Mouse (Mus musculus): ENCODE results near the gene Fcrl5. TPM values are rescaled to one million over a fixed set of nuclear protein-coding genes. Genes with fewer than 3 reads are reported as not detected.
A peak's percentile ranks its signal among the peaks of the same experiment; 100 is the strongest.

Gene Fcrl5
- total and polyA plus RNA-seq, 3 experiments, result 0.11 TPM; not detected in 2

- DNase-seq (ENCODE audit: low spot score) (no peak), ATAC-seq (ENCODE audit: extremely low read depth, insufficient number of reproducible peaks, low FRiP score, poor library complexity, severe bottlenecking) (no peak)
- TF ChIP-seq TAL1 (conservative IDR thresholded peaks at IDR 0.05; ENCODE audit: low read depth, low read length), result no peak
- TF ChIP-seq GATA1 (IDR thresholded peaks at IDR 0.05; ENCODE audit: borderline replicate concordance, low read length), result no peak
These were observed 52.3 kb downstream of the Fcrl5 start for GRCm38 (mm10) chr3:87487911-87488310.

GRCm38 (mm10) chr3:87498266-87498665 lies 62.7 kb downstream of the Fcrl5 start:
- no peak for DNase-seq (ENCODE audit: low spot score)
- no peak overlapping the region for H3K4me3 ChIP-seq (ENCODE audit: low read depth, low read length)
- no peaks in the 10 kb centered on the region for H3K4me1 ChIP-seq (ENCODE audit: insufficient read depth, low read depth, low read length)
- H3K9me3 ChIP-seq (replicated peaks), result no peaks in the 10 kb centered on the region
- no peak for ATAC-seq (ENCODE audit: extremely low read depth, insufficient number of reproducible peaks, low FRiP score, poor library complexity, severe bottlenecking)
- peaks cover 23% of the 10 kb centered on the region for H3K27me3 ChIP-seq (ENCODE audit: insufficient read depth, low read length)
- no peak for TF ChIP-seq GATA2 (IDR thresholded peaks at IDR 0.05; ENCODE audit: borderline replicate concordance, low read depth, low read length)
- TF ChIP-seq GATA1 (IDR thresholded peaks at IDR 0.05; ENCODE audit: borderline replicate concordance, low read length), result no peak
- no peak for TF ChIP-seq POLR2AphosphoS5 (IDR thresholded peaks at IDR 0.05; ENCODE audit: insufficient replicate concordance, low read depth, low read length)
- no peak for TF ChIP-seq TAL1 (conservative IDR thresholded peaks at IDR 0.05; ENCODE audit: low read depth, low read length)
- no peak for TF ChIP-seq CTCF (IDR thresholded peaks at IDR 0.05; ENCODE audit: low read depth, low read length)
- no peaks in the 10 kb centered on the region for H3K36me3 ChIP-seq (replicated peaks)

More at GRCm38 (mm10) chr3:87487911-87488310, 52.3 kb downstream of the Fcrl5 start:
- H3K4me3 ChIP-seq (ENCODE audit: low read depth, low read length), result no peak overlapping the region
- no peaks in the 10 kb centered on the region for H3K4me1 ChIP-seq (ENCODE audit: insufficient read depth, low read depth, low read length)
- no peaks in the 10 kb centered on the region for H3K36me3 ChIP-seq (replicated peaks)
- H3K27me3 ChIP-seq (ENCODE audit: insufficient read depth, low read length), result no peaks in the 10 kb centered on the region; the same call in 1 of the 2 replicates
- H3K9me3 ChIP-seq (replicated peaks), result no peaks in the 10 kb centered on the region

GRCm38 (mm10) chr3:87499072-87499471 lies 63.5 kb downstream of the Fcrl5 start:
- Histone ChIP-seq H3K36me3 (replicated peaks) (no peaks in the 10 kb centered on the region), H3K9me3 (replicated peaks) (no peaks in the 10 kb centered on the region), H3K27me3 (ENCODE audit: insufficient read depth, low read length) (peaks cover 29% of the 10 kb centered on the region), H3K4me3 (ENCODE audit: low read depth, low read length) (no peak overlapping the region), H3K4me1 (ENCODE audit: insufficient read depth, low read depth, low read length) (no peaks in the 10 kb centered on the region)
- ATAC-seq (ENCODE audit: extremely low read depth, insufficient number of reproducible peaks, low FRiP score, poor library complexity, severe bottlenecking) (no peak), DNase-seq (ENCODE audit: low spot score) (peak; percentile 29)
- TF ChIP-seq CTCF (IDR thresholded peaks at IDR 0.05; ENCODE audit: low read depth, low read length), result peak; percentile 73
- TF ChIP-seq TAL1 (conservative IDR thresholded peaks at IDR 0.05; ENCODE audit: low read depth, low read length), result no peak

- H3K36me3 ChIP-seq (replicated peaks), result no peaks in the 10 kb centered on the region
- H3K9me3 ChIP-seq (replicated peaks), result no peaks in the 10 kb centered on the region
- no peak for TF ChIP-seq GATA2 (IDR thresholded peaks at IDR 0.05; ENCODE audit: borderline replicate concordance, low read depth, low read length)
- TF ChIP-seq POLR2AphosphoS5 (IDR thresholded peaks at IDR 0.05; ENCODE audit: insufficient replicate concordance, low read depth, low read length), result no peak
- no peak for TF ChIP-seq CTCF (IDR thresholded peaks at IDR 0.05; ENCODE audit: low read depth, low read length)
- no peak for TF ChIP-seq TAL1 (conservative IDR thresholded peaks at IDR 0.05; ENCODE audit: low read depth, low read length)
- TF ChIP-seq GATA1 (IDR thresholded peaks at IDR 0.05; ENCODE audit: borderline replicate concordance, low read length), result no peak
- H3K4me3 ChIP-seq (ENCODE audit: low read depth, low read length), result no peak overlapping the region
- H3K4me1 ChIP-seq (ENCODE audit: insufficient read depth, low read depth, low read length), result no peaks in the 10 kb centered on the region
- H3K27me3 ChIP-seq (ENCODE audit: insufficient read depth, low read length), result peaks cover 35% of the 10 kb centered on the region
- ATAC-seq (ENCODE audit: extremely low read depth, insufficient number of reproducible peaks, low FRiP score, poor library complexity, severe bottlenecking), result no peak
- DNase-seq (ENCODE audit: low spot score), result no peak
These were observed 64.8 kb downstream of the Fcrl5 start for GRCm38 (mm10) chr3:87500088-87501055.

GRCm38 (mm10) chr3:87501151-87501550 lies 65.6 kb downstream of the Fcrl5 start:
- TF ChIP-seq CTCF (IDR thresholded peaks at IDR 0.05; ENCODE audit: low read depth, low read length) (no peak), TAL1 (conservative IDR thresholded peaks at IDR 0.05; ENCODE audit: low read depth, low read length) (no peak), GATA1 (IDR thresholded peaks at IDR 0.05; ENCODE audit: borderline replicate concordance, low read length) (no peak), GATA2 (IDR thresholded peaks at IDR 0.05; ENCODE audit: borderline replicate concordance, low read depth, low read length) (no peak), POLR2AphosphoS5 (IDR thresholded peaks at IDR 0.05; ENCODE audit: insufficient replicate concordance, low read depth, low read length) (no peak)
- Histone ChIP-seq H3K9me3 (replicated peaks) (no peaks in the 10 kb centered on the region), H3K4me1 (ENCODE audit: insufficient read depth, low read depth, low read length) (no peaks in the 10 kb centered on the region), H3K27me3 (ENCODE audit: insufficient read depth, low read length) (peaks cover 40% of the 10 kb centered on the region), H3K36me3 (replicated peaks) (no peaks in the 10 kb centered on the region), H3K4me3 (ENCODE audit: low read depth, low read length) (no peak overlapping the region)
- DNase-seq (ENCODE audit: low spot score) (no peak), ATAC-seq (ENCODE audit: extremely low read depth, insufficient number of reproducible peaks, low FRiP score, poor library complexity, severe bottlenecking) (no peak)

GRCm38 (mm10) chr3:87502771-87503170 lies 67.2 kb downstream of the Fcrl5 start:
- no peak for TF ChIP-seq CTCF (IDR thresholded peaks at IDR 0.05; ENCODE audit: low read depth, low read length)
- TF ChIP-seq POLR2AphosphoS5 (IDR thresholded peaks at IDR 0.05; ENCODE audit: insufficient replicate concordance, low read depth, low read length), result no peak
- no peak for TF ChIP-seq TAL1 (conservative IDR thresholded peaks at IDR 0.05; ENCODE audit: low read depth, low read length)
- TF ChIP-seq GATA2 (IDR thresholded peaks at IDR 0.05; ENCODE audit: borderline replicate concordance, low read depth, low read length), result no peak
- no peak for TF ChIP-seq GATA1 (IDR thresholded peaks at IDR 0.05; ENCODE audit: borderline replicate concordance, low read length)
- no peak for ATAC-seq (ENCODE audit: extremely low read depth, insufficient number of reproducible peaks, low FRiP score, poor library complexity, severe bottlenecking)
- Histone ChIP-seq H3K9me3 (replicated peaks) (no peaks in the 10 kb centered on the region), H3K4me1 (ENCODE audit: insufficient read depth, low read depth, low read length) (no peaks in the 10 kb centered on the region), H3K4me3 (ENCODE audit: low read depth, low read length) (no peak overlapping the region), H3K36me3 (replicated peaks) (no peaks in the 10 kb centered on the region), H3K27me3 (ENCODE audit: insufficient read depth, low read length) (peaks cover 43% of the 10 kb centered on the region)
- DNase-seq (ENCODE audit: low spot score), result no peak
